Mouse (Mus musculus): ENCODE results near the gene 2410004B18Rik.

The 2410004B18Rik gene

DNA sequence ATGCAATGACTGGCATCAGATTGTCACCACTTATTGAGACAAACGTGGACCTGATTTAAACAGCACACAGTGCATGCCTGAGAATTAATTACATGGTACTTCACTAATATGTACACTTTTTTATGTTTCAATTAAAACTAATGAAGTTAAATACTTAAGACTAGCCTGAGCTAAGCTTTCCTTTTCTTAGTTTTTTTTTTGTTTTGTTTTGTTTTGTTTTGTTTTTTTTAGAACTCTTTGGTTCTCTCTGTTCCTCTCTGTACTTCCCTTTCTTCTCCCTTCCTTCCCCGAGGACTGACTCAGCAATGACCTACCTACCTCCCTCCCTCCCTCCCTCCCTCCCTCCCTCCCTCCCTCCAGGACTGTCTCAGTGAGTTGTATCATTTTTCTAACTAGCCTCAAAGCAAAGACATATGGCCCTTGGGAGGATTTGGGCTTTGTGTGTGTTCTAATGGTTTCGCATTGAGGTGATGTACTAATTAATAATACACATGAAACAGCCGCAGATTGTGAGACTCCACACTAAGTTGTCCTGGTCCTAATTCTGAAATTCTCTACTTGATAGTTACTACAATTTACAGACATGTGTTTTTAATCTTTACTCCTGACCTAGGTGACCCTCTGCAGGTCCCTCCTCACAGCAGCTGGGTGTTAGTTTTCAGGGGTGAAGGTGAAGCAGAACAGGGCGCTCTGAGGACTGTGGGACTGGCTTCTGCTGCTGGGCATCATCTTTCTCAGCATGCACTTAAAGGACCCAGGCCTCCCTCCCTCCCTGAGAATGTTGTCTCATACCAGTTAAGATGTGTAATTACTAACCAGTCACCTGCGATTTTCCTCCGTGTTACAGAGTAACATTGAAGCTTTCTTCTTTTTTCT lies 8.1 kb upstream of the 2410004B18Rik start:
- no peak for DNase-seq (ENCODE audit: low spot score)

DNA sequence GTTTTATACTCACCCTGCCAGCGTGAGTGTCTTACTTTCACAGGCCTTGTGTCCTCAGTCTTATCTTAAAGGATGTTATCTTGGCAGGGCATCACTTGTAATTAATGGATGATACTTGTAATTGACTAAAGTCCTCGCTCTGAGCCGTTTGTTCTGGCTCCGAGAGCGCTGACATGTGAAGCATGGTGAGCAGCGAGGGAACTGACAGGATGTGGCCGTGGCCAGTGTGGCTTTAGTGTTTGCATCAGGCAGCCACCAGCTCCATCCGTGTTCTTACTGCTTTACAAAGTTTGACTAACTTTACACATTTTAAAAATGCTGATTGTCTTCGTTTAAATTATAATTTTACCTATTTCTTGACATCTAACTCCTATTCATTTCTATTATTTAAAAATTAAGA lies 4.0 kb upstream of the 2410004B18Rik start:
- no peak for DNase-seq (ENCODE audit: low spot score)

DNA sequence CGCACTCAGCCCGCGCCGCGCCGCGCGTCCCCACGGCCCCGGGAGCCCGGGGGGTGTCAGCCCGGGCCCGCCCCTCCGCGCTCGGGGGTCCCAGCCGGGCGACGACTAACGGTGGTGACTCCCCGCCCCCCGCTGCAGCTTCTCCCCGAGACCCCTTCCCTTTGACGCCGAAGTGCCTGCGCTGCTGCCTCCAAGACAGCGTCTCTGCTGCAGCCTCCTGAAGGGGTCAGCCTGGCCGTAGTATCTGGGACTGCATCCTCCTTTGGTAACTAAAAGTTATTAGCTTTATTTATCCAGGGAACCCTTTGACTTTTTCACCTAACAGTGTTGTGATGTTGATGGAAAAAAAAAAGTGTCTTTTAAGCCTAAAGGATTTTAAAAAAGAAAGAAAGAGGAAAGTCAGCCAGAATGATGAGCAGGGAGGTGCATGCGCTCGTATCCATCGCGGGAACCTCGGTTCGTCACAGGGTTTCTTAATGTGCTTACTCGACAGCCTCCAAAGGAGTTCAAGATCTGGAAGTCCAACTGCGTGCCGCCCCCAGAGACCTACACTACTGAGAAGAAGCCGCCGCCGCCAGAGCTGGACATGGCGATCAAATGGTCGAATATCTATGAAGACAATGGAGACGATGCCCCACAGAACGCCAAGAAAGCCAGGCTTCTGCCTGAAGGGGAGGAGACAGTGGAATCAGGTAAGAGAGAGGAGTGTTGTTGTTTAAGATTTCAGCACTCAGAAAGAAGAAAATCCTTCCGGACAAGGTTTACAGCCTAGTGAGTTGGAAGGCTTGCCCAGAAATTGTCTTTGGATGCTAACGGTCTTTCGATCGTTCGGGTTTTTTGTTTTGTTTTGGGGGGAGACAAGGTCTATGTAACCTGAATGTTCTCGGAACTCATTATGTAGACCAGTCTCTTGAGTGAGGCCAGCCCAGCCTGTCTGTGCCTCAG lies 863 bp downstream of the 2410004B18Rik start:
- no peak for DNase-seq (ENCODE audit: low spot score)

DNA sequence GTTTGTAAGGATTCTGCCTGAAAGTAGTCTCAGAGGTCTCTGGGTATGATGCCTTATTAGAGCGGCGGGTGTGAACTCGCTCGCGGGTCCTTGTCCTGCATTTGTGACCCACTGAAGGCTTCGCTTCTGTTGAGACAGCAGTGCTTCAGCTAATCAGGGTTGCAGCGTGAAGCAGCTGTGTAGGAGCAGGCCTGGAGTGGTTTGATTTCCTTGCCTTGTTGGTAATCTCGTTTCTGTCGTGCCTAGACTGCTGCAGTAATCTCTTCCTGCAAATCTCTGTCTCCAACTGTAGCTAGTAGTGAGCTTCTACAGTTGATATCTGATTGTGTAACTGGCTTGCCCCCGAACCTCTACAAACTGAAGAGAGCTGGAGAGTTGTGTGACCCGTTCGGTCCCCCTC lies 1.6 kb downstream of the 2410004B18Rik start:
- DNase-seq (ENCODE audit: low spot score), result no peak

DNA sequence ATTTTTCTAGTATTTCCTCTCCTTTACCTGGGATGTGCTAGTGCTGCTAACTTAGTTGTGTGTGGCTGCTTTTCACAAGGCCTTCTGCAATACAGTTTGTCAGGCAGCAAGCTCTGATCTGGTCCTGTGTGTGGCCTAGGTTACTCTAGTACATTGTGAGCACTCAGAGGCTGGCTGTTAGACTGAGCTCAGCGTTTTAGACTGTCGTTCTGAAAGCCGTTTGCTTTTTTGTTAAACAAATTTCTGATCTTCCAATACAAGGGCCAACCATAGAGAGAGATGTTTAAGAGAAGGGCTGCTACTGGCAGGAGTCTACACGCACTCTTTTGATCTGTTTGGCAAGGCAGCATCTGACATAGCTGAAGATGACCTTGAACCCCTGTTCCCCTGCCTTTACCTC lies 2.2 kb downstream of the 2410004B18Rik start:
- no peak for DNase-seq (ENCODE audit: low spot score)

DNA sequence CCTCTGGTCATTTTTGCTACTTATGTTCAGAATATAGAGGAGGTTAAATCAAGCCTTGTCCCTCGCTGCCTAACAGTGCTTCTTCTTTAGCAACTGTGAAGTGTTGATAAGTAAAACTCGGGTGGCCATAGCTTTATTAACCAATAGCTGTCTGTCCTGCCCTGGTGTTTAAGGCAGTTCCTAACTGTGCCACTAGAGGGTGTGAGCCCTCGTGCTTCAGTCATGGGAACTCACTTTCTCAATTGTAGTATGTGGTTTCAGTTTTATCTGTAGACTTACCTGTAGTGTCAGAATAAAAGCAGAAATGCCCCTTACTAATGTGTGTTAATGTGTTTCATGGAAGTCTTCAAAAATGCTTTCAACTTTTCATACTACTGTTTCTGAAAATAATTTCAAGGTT lies 4.2 kb downstream of the 2410004B18Rik start:
- DNase-seq (ENCODE audit: low spot score), result peak; percentile 51

DNA sequence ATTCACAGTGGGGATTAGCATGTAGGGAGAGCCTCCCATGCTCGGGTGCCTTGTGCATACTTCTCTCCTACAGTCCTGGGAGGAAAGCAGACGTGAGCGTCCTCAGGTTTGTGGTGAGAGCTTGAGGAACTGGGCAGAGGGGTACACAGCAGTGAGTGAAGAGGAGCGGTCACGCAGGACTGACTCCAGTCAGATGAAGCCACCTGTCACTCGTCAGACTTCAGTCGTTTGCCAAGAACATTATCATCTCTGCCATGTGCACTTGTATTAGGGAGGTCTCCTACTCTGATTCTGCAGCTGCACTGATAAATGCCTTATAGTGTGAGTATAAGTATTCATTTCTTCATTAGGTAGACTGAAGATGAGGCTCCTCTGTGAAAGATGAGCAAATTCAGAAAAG lies 6.5 kb downstream of the 2410004B18Rik start:
- DNase-seq (ENCODE audit: low spot score), result no peak

DNA sequence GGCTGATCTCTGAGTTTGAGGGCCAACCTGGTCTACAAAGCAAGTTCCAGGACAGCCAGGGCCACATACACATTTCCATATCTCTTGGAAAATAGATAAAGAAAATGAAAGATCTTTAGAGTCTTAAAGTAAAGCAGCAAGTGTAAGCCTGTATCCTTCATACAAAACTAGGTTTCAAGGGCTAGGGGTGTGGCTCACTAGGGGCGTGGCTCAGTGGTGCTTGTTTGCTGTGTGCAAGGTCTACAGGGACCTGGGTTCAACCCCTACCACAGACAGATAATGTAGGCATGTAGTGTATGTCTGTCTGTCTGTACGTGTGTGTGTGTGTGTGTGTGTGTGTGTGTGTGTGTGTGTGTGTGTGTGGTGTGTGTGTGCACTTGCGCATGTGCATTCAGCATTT lies 8.1 kb downstream of the 2410004B18Rik start:
- no peak for DNase-seq (ENCODE audit: low spot score)

DNA sequence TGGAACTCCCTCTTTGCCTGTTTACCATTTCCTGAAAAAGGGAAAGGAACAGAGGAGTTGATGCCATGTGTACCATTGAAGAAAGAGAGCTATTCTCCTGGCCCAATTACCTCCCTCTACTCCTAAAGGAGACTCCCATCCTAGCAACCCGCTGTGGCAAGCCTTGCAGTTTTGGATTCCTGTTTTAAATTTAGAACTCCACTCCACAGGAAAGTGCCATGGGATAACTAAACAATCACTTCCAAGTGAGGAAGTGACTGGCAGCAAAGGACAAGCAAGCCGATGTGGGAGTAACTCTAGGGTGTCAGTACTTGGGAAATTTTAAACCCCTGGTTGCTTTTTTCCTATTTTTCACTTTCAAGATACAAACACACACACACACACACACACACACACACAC lies 8.8 kb downstream of the 2410004B18Rik start:
- DNase-seq (ENCODE audit: low spot score), result no peak

DNA sequence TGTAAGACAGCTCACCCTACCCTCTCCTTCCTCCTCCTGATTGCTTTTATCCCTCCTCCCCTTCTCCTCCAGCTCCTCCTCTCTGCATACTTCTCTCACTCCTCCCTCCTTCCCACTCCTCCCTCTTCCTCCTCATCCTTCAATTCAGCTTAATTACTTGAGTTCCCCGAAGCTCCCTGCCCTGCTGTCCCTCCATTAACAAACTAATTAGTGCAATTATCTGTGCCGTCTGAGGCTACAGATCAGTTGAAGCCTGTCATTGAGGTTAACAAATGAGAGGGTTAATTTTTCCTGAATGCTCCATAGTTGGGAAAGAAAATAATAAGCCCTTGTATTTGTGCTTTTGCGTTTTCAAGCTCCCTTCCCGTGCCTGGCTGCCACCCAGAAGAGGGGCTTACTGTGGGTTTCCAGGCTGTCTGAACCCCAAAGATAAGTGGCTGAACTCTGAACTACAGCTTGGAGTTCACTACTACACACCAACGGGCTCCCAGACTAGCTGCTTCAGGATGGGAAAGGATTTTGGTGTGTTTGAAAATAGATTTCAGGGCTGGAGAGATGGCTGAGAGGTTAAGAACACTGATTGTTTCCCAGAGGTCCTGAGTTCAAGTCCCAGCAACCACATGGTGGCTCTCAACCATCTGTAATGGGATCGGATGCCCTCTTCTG lies 9.9 kb downstream of the 2410004B18Rik start:
- DNase-seq (ENCODE audit: low spot score), result no peak

DNA sequence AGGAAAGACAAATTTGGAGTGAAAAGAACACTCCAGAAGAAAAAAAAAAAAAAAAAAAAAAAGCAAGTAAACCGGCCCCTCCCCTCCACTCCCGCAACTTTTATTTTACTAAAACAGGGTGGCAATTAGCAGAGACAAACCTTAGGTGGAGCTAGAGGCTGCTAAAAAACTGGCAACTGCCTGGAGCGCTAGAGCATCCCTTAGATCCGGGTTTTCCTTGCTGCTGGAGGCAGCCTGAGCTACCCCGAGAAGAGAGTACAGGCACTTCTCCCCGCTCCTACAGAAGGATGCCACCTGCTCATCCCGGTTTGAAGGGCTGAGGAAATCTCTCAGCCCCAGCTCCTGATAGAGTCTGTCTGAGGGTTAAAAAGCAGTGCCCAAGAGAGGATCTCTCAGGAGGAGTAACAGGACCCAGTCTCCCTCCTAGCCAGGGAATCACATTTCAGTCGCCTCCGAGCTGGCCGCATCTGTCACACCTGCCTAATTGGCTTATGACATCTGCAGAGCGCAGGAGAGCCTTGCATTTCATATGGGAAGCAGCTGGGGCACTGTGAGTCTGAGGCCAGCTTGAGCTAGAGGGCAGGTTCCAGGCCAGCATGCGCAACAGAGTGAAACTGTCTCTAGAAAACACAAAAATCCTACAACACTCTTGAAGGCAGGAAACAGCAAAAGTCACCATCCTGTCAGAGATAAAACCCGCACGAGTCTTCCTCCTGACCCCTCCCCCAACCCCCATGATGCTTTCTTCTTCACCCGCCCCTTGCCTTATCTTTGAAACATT lies 12.4 kb downstream of the 2410004B18Rik start:
- peak; percentile 30 for DNase-seq (ENCODE audit: low spot score)

DNA sequence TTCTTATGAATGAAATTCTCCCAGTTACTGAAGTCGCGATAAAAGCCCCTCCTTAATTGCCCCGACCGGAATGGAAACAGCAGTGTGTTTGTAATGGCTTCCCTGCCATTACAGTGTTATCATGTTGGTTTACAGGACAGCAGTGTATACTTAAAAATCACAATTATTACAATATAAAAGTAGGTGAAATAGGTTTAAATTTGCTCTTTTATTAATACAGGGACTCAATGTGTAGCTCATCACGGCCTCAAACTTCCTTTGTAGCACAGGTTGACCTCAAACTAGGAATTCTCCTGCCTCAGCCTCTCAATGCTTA lies 13.0 kb downstream of the 2410004B18Rik start:
- DNase-seq (ENCODE audit: low spot score), result no peak

DNA sequence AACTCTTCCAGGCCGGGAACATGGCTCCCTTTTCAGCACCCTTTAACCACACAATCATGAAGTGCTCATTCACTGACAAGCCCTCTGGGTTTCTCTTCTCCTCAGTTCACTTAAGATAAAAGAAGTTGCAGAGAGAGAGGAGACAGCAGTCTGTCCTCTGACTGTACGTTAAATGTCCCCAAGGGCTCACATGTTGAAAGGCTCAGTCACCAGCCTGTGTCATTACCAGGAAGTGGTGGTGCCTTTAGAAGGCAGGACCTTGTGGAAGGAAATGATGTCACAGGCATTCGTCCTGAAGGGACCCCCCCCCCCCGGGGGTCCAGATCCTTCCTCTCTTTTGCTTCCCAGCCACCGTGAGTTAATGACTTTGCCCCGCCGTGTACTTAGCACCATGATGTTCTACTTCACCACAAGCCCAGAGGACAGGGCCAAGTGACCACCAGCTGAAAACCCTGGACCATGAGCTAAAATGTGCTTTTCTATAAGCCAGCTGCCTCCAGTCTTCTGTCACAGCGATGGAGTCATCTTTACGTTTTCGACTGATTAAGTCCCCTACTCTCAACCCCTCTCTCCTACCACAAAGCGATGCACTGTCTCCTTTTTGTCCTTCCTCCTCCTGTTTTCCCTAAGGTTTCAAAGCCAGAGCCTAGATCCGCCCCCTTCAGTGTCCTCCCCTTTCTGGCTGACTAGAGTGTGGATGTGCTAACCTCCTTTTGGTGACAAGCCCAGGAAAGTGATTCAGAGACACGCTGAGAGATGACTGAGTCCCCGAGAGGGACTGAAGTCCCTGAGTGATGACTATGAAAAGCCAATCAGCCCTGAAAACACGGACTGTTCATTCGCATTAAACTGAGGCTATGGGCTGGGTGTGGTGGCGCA lies 13.7 kb downstream of the 2410004B18Rik start:
- DNase-seq (ENCODE audit: low spot score), result no peak

DNA sequence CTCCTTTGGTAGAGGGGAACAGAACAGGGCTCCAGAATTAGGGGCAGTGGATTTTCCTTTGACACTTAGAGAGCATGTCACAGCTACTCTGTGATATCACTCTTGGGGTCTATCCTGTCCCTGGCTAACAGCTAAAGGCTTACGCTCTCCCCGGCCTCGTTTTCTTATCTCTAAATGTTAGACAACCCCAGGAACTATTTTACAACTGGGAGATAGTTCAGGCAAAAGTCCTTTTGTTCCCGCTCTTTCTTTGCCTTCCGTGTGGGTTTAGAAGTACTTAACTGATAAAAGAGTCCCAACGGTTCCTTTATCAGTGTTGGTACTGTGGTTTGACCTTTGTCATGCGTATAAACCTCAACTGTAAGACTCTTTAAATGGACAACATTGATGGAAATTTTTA lies 15.1 kb downstream of the 2410004B18Rik start:
- no peak for DNase-seq (ENCODE audit: low spot score)

DNA sequence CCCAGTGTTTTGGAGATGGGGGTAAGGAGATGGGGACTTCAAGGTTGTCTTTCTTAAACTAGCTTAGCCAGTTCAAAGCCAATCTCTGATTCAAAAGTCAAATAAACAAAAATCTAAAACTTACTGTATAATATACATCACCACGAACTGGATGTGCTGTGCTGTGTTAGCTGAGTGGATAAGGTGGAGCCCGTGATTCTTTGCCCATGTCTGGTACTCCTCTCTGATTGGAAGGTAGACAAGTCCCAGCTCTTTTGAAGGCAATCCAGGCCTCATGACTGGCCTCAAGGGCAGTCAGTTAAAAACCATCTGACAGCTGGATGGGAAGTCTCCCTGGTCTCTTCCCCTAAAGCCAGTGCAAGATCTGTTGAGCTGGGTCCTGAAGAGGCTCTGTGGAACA lies 15.6 kb downstream of the 2410004B18Rik start:
- DNase-seq (ENCODE audit: low spot score), result no peak

DNA sequence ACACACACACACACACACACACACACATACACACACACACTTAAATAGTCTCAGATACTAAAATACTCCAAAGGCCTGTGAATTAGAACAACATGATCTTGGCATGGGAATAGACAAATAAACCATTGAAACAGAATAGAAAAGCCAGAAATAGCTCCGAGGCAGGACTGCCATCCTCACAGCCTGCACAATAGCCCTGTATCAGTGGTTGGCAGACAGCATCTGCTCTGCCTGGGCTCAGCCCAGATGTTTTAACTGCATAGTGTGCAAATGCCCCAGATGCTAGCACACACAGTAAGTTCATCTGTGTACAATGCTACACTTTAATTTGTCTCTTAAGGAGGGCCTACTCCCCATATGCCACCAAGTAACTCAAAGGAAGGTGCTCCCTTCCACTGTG lies 22.0 kb downstream of the 2410004B18Rik start:
- no peak for DNase-seq (ENCODE audit: low spot score)

DNA sequence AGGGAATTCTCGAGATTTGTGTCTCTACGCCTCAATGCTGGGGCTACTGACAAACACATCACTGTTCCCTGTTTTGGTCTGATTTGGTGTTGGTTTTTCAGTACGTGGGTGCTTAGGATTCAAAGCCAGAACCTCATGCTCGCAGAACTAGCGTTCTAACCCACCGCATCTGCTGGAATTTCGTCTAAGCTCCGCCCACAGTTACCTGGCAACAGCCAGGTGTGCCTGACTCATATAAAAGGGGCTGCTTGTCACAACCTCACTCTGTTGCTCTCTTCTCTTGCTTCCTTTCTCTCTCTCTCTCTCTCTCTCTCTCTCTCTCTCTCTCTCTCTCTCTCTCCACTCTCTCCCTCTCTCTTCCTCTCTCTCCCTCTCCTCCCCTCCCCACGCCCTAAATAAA lies 24.6 kb downstream of the 2410004B18Rik start:
- DNase-seq (ENCODE audit: low spot score), result no peak

DNA sequence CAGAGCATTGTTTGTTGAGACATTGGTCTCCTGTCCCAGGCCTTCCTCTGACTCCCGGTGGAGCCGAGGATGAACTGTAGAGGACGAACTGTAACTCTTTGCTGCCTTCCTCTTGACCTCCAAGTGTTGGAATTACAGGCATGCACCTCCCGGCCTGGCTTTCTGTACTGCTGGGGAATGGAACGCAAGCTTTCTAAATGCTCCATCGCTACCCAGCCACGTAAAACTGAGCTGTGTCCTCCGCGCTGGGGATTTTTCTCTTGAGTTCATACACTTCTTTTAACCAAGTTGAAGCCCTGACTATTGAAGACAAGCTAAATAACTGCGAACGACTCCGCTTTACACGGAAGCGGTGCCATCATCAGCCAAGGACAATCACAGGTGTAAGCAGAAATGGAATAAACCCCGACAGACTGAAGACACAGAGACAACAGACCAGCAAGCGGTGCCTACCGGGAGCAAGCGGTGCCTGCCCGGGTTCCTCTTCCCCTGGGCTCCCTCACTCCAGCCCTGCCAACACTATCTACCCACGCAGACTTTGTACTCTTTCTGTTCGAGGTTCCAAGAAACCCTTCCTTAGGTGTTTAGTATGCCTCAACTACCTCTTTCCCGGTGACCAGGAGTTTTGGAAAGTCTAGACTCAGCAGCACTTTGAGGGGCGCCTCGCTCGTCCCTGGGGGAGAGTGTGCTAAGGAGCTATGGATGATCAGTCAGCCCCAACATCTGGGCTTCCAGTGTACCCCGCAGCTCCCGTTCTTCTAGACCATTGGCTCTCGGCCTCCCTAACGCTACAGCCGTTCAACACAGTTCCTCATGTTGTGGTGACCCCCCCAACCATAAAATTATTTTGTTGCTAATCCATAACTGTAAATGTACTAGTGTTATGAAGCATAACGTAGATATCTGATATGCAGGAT lies 25.5 kb downstream of the 2410004B18Rik start:
- DNase-seq (ENCODE audit: low spot score), result no peak

DNA sequence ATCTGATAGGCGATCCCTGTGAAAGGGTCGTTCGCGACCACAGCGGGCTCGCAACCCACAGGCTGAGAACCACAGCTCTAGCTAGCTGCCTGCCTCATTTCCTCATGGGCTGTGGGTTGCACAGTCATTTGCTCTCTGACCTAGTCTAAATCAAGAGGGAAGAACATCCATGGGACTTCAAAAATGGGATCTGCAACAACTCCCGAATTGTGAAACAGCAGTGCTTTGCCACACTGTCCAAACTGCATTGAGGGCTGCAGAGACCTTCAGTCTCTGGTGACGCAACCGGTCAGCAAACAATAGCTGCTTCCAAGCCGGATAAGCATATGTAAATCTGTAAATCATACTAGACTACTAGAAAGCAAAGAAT lies 26.2 kb downstream of the 2410004B18Rik start:
- DNase-seq (ENCODE audit: low spot score), result no peak

DNA sequence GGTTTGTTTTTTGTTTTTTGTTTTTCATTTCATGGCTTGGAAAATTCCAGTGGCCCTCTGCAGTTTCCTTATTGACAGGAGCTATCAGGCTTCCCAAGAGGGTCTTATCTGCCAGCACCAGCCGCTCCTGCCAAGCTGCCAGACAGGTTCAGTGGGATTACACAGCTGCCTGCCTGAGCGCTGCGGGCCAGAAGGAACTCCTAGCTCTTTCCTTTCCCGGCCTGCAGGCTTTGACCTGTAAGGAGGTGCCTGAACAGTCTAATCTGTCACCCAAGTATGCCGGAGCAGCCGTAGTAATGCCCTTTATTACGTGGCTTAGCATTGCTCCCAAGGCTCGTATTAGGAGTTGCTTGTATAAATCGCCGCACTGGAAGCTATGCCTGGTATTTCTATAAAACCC lies 26.7 kb downstream of the 2410004B18Rik start:
- DNase-seq (ENCODE audit: low spot score), result no peak
